Mouse (Mus musculus): ENCODE results near the gene Pif1. TPM values are rescaled to one million over a fixed set of nuclear protein-coding genes. Genes with fewer than 3 reads are reported as not detected.
A peak's percentile ranks its signal among the peaks of the same experiment; 100 is the strongest.

The Pif1 gene
- total RNA-seq (2017): 0.21 TPM in 1 of 3 replicates, not detected in the others

- ATAC-seq (replicated peaks; ENCODE audit: insufficient number of reproducible peaks, low FRiP score, low TSS enrichment, poor library complexity, severe bottlenecking): peak; percentile 72
Observed at GRCm38 (mm10) chr9:65586406-65587269, at the start of gene Pif1. Gene Pif1, plus strand, starts transcription at chr9:65587160.

- ATAC-seq (replicated peaks; ENCODE audit: insufficient number of reproducible peaks, low FRiP score, low TSS enrichment, poor library complexity, severe bottlenecking): no peak
Observed at GRCm38 (mm10) chr9:65537901-65538630, 48.9 kb upstream of the Pif1 start.

- no peak for ATAC-seq (replicated peaks; ENCODE audit: insufficient number of reproducible peaks, low FRiP score, low TSS enrichment, poor library complexity, severe bottlenecking)
Observed at GRCm38 (mm10) chr9:65539697-65540096, 47.3 kb upstream of the Pif1 start.

DNA sequence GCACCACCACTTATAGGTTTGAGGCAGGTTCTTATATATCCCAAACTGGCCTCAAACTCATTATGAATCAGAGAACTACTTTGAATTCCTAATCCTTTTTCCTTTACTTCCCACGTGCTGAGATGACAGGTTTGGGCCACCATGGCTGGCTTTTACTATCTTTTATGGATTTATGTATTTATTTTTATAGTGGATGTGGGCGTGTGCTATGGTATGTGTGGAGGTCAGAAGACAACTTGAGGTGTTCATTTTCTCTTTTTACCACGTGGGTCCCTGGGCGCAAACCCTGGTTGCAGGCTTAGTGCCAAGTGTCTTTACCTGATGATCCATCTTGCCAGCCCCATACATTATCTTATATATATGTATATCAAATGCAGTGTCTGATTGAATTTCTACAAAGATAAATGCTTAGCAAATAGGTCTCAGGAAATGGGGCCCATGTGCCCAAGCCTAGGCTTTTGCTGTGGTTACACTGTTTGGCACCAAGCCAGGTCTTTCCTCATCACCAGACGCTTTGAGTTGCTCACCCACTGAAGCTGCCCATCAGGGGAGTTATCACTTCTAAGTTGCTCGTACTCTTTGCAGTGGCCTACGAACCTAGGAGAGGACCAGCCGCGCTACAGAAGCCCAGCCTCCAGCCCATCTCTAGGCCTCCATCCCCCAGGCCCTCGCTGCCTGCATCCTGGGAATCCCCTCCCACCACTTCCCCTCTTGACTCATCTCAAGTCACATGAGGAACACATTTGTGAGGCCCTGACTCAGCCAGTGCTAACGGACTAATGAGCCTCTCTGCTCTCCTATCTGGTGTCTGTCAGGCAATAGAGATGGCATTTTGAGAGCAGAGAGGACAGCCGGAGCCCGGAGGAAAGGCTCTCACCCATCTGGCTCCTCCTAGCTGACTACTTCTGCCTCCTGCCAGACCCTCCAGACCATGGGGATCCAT, 45.6 kb upstream of the Pif1 start:
- peak; percentile 76 for ATAC-seq (replicated peaks; ENCODE audit: insufficient number of reproducible peaks, low FRiP score, low TSS enrichment, poor library complexity, severe bottlenecking)

- ATAC-seq (replicated peaks; ENCODE audit: insufficient number of reproducible peaks, low FRiP score, low TSS enrichment, poor library complexity, severe bottlenecking): peak; percentile 56
Observed at GRCm38 (mm10) chr9:65542111-65542524, 44.8 kb upstream of the Pif1 start.

GRCm38 (mm10) chr9:65545635-65546412, 41.1 kb upstream of the Pif1 start:
- peak; percentile 58 for ATAC-seq (replicated peaks; ENCODE audit: insufficient number of reproducible peaks, low FRiP score, low TSS enrichment, poor library complexity, severe bottlenecking)

GRCm38 (mm10) chr9:65546413-65546695, 40.6 kb upstream of the Pif1 start:
- ATAC-seq (replicated peaks; ENCODE audit: insufficient number of reproducible peaks, low FRiP score, low TSS enrichment, poor library complexity, severe bottlenecking): no peak

GRCm38 (mm10) chr9:65547111-65547510, 39.8 kb upstream of the Pif1 start:
- ATAC-seq (replicated peaks; ENCODE audit: insufficient number of reproducible peaks, low FRiP score, low TSS enrichment, poor library complexity, severe bottlenecking): no peak

- no peak for ATAC-seq (replicated peaks; ENCODE audit: insufficient number of reproducible peaks, low FRiP score, low TSS enrichment, poor library complexity, severe bottlenecking)
Observed at GRCm38 (mm10) chr9:65547844-65548243, 39.1 kb upstream of the Pif1 start.

GRCm38 (mm10) chr9:65548311-65548710, 38.6 kb upstream of the Pif1 start:
- no peak for ATAC-seq (replicated peaks; ENCODE audit: insufficient number of reproducible peaks, low FRiP score, low TSS enrichment, poor library complexity, severe bottlenecking)

DNA sequence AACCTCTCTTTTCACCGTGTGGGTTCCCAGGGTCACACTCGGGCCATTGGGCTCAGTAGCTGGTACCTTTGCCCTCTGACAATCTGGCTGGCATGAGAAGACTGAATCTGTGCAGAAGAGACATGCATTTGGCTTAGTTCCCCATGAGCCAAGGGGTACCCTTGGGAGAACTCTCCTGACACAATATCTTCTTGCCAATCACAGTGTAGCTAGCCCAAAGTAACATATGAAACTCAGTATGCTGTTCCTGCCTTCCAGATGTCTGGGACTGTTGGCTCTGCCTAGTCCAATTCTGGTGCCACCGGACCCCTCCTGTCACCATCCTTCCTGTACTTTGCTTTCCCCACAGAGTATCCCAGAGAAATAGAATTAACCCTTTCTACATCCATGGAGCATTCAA, 37.8 kb upstream of the Pif1 start:
- ATAC-seq (replicated peaks; ENCODE audit: insufficient number of reproducible peaks, low FRiP score, low TSS enrichment, poor library complexity, severe bottlenecking): no peak

- no peak for ATAC-seq (replicated peaks; ENCODE audit: insufficient number of reproducible peaks, low FRiP score, low TSS enrichment, poor library complexity, severe bottlenecking)
Observed at GRCm38 (mm10) chr9:65549643-65550042, 37.3 kb upstream of the Pif1 start.

DNA sequence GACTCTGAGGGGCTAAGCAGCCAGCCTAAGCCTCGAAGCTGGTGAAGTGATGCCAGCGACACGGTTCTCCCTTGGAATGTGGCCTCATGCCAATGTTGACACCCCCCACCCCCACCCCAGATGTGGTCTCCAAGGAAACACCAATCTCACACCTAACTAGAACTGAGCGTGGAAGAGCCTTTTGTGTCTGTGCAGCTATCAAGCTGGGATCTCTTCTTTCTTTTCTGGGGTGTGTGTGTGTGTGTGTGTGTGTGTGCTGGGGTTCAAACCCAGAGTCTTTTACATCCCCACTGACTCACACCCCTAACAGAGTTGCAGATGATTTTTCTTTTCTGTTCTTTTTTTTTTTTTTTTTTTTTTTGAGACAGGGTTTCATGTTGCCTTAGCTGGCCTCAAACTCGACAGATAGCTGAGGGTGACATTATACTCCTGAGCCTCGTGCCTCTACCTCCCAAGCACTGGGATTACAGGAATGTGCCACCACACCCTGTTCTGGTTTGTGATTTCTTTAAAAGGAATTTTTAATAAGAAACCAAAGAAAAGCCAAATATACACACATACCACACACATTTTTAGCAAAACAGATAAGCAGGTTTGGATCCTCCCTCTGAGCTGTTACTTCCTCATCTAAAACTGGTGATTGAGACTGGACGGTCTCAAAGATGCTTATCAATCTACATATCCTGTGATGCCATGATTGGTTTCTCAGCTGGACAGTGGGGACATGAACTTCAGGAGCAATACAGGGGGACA, 36.7 kb upstream of the Pif1 start:
- ATAC-seq (replicated peaks; ENCODE audit: insufficient number of reproducible peaks, low FRiP score, low TSS enrichment, poor library complexity, severe bottlenecking): no peak

DNA sequence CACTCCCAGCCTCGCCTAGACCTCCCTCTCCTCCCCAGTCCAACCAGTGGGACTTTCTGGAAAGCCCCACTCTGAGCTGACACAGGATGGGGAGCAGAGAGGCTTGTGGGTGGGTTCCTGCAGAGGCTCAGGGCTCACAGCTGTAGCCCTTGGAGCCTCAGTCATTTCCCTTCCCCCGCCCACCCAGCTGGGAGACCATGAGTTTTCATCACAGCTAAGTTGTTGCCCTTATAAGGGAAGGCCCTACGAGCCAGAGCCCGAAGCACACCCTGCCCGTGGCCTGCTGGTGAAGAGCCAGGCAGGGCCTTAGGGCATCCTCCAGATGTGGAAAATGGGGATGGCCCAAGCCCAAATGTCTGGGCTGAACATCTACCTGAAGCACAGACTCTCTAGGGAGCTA, 35.9 kb upstream of the Pif1 start:
- peak; percentile 41 for ATAC-seq (replicated peaks; ENCODE audit: insufficient number of reproducible peaks, low FRiP score, low TSS enrichment, poor library complexity, severe bottlenecking)

GRCm38 (mm10) chr9:65552141-65552540, 34.8 kb upstream of the Pif1 start:
- ATAC-seq (replicated peaks; ENCODE audit: insufficient number of reproducible peaks, low FRiP score, low TSS enrichment, poor library complexity, severe bottlenecking): peak; percentile 28

DNA sequence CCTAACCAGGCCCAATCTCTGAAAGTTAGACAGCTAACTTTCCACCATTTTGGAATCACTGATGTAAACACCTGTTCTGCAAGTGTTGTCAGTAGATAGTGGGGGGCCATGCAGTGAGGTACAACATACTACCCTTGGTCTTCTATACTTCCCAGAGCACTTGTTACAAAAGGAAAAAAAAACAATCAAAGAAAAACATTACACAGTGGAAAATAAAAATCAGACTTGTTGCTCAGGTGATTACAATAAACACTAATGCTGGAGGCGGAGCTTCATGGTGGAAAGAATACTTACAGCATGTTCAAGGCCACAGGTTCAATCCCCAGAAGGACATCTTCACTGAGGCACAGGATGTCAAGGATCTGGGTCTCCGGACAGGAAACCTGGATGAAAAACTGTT, 34.2 kb upstream of the Pif1 start:
- no peak for ATAC-seq (replicated peaks; ENCODE audit: insufficient number of reproducible peaks, low FRiP score, low TSS enrichment, poor library complexity, severe bottlenecking)

GRCm38 (mm10) chr9:65555001-65555405, 32.0 kb upstream of the Pif1 start:
- ATAC-seq (replicated peaks; ENCODE audit: insufficient number of reproducible peaks, low FRiP score, low TSS enrichment, poor library complexity, severe bottlenecking): no peak

- ATAC-seq (replicated peaks; ENCODE audit: insufficient number of reproducible peaks, low FRiP score, low TSS enrichment, poor library complexity, severe bottlenecking): no peak
Observed at GRCm38 (mm10) chr9:65555621-65556020, 31.3 kb upstream of the Pif1 start.

Measured in monocyte, adult 5-6 weeks (primary cell).